Mouse (Mus musculus) midbrain, embryonic 16.5 days (tissue): ENCODE measurements at regions not wholly inside any gene's neighbourhood (a gene's known extent, or its start where the extent isn't known, plus 50 kb on each side); places are given as distances from the start of the nearest gene placed in this dataset.

Source experiments
- ATAC-seq: fragments of 200-750 bp; cut with Nextera tagmentation; 2 replicates; pipeline ENCODE4 v1.8.0; 2017; ENCODE audit warnings: moderate TSS enrichment
- H3K27ac ChIP-seq: fragments of 300-500 bp; sonication (generic); 2 replicates; pipeline ENCODE4 v1.5.1; 2014; ENCODE audit warnings: mild to moderate bottlenecking, low read length, mixed read lengths
- H3K27me3 ChIP-seq: fragments of 300-500 bp; sonication (generic); 2 replicates; pipeline ENCODE4 v1.6.1; 2014; ENCODE audit warnings: low read depth, low read length, mixed read lengths; ENCODE audit not compliant: control insufficient read depth, insufficient read depth
- H3K36me3 ChIP-seq: fragments of 300-500 bp; sonication (generic); 2 replicates; pipeline ENCODE4 v1.6.1; 2014; ENCODE audit warnings: mild to moderate bottlenecking, low read length, moderate library complexity, mixed read lengths; ENCODE audit not compliant: control insufficient read depth, insufficient read depth
- H3K4me1 ChIP-seq: fragments of 300-500 bp; sonication (generic); 2 replicates; pipeline ENCODE4 v1.6.1; 2014; ENCODE audit warnings: mild to moderate bottlenecking, low read length, mixed read lengths; ENCODE audit not compliant: control insufficient read depth, insufficient read depth
- H3K4me2 ChIP-seq: fragments of 300-500 bp; sonication (generic); 2 replicates; pipeline ENCODE4 v1.6.1; 2014; ENCODE audit warnings: mild to moderate bottlenecking, low read length, mixed read lengths
- H3K4me3 ChIP-seq: fragments of 300-500 bp; sonication (generic); 2 replicates; pipeline ENCODE4 v1.5.1; 2014; ENCODE audit warnings: low read depth, mild to moderate bottlenecking, low read length, moderate library complexity, mixed read lengths
- H3K9ac ChIP-seq: fragments of 300-500 bp; sonication (generic); 2 replicates; pipeline ENCODE4 v1.6.1; 2014; ENCODE audit warnings: low read depth, low read length, mixed read lengths
- H3K9me3 ChIP-seq: fragments of 300-500 bp; sonication (generic); replicated peaks from 2 replicates; pipeline ENCODE4 v1.6.1; 2014; ENCODE audit warnings: mild to moderate bottlenecking, low read length, mixed read lengths; ENCODE audit not compliant: control insufficient read depth, poor library complexity, severe bottlenecking
- WGBS: fragments of 180-500 bp; shearing (Covaris S2); extraction: QIAGEN DNeasy Blood & Tissue Kit; methylation state at CpG from one replicate; pipeline ENCODE4 v1.1.7; 2014; 5-methylcytosine and 5-hydroxymethylcytosine counted together

GRCm38 (mm10) chr13:101221331-101222043 is 388.3 kb upstream of the Slc30a5 start:
- Histone ChIP-seq H3K9me3 (no peaks in the 10 kb centered on the region), H3K27me3 (no peaks in the 10 kb centered on the region), H3K36me3 (no peaks in the 10 kb centered on the region), H3K4me2 (no peak overlapping the region), H3K9ac (no peak overlapping the region), H3K4me3 (no peak overlapping the region), H3K4me1 (no peaks in the 10 kb centered on the region), H3K27ac (no peak overlapping the region)
- no peak for ATAC-seq
- WGBS, result 60% methylated on average over 7 of the region's 7 CpGs

DNA sequence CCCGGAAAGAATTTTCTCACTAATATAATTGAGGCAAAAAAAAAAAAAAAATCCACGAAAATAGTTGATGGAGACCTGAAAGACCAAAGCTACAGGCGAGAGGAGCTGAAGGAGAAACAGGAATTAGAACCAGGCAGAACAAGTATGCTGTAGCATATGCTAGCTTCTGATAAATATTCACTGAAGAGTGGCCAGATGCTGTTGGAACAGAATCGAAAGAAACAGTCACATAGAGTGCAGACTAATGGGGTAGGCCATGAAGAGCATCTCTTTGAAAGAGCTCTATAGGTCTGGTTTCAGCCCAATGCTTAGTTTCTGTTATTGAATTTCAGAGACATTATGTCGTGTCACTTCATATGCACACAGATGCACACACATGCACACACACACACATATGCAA is 386.3 kb upstream of the Slc30a5 start:
- Histone ChIP-seq H3K4me1 (no peaks in the 10 kb centered on the region), H3K4me3 (no peak overlapping the region), H3K36me3 (no peaks in the 10 kb centered on the region), H3K9me3 (no peaks in the 10 kb centered on the region), H3K27ac (no peak overlapping the region), H3K27me3 (no peaks in the 10 kb centered on the region), H3K9ac (no peak overlapping the region), H3K4me2 (no peak overlapping the region)
- ATAC-seq, result no peak
- 87% methylated on average over 5 of the region's 5 CpGs for WGBS

DNA sequence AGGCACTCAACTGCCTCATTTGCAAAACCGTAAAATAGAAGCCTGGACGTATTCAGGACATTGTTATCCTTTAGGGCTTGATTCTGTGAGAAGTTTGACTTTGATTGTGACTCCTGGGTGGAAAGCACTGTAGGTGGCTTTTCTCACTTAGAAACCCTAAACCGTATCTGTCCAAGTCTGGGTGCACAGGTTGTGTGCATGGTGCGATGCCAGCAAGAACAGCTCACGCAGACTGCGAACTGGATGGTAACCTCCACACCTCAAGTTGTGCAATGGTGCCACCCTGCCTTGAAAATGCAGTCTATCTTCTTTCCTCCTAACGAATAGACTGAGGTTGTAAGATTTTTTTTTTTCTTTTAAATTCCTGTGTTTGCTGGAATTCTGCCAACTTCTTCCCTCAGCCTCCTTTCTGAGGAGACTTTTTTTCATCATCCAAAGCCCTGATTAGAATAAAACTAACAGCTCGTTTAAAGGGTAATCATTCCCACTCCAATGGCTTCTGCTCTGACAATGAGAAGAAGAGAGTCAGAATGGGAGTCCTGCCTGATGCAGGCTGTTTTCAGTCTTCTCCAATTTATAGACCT is 383.8 kb upstream of the Slc30a5 start:
- ATAC-seq, result no peak
- Histone ChIP-seq H3K4me3 (no peak overlapping the region), H3K4me1 (peaks cover 12% of the 10 kb centered on the region), H3K27me3 (no peaks in the 10 kb centered on the region), H3K9me3 (no peaks in the 10 kb centered on the region), H3K9ac (no peak overlapping the region), H3K36me3 (no peaks in the 10 kb centered on the region), H3K27ac (no peak overlapping the region), H3K4me2 (no peak overlapping the region)
- 68% methylated on average over 8 of the region's 8 CpGs for WGBS

DNA sequence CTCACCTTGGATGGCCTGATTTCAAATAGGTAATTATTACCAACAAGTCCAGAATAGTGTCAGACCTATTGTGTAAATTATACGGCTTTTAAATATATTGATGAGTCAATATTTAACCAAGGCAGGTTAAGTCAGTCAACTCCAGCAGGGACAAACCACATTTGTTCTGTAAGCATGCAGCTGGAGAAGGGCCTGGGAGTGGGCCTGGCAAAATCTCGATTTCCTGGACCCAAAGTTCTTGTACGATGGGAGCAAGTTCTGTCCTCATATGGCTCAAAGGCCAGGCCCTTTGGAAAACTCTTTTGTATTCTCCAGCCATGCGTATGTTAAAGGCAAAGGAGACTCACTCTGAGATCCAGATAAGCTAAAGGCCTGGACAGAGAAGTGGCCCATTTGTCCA is 383.2 kb upstream of the Slc30a5 start:
- Histone ChIP-seq H3K4me3 (no peak overlapping the region), H3K36me3 (no peaks in the 10 kb centered on the region), H3K27me3 (no peaks in the 10 kb centered on the region), H3K4me2 (no peak overlapping the region), H3K9me3 (no peaks in the 10 kb centered on the region), H3K4me1 (peaks cover 12% of the 10 kb centered on the region), H3K9ac (no peak overlapping the region), H3K27ac (no peak overlapping the region)
- 79% methylated on average over 4 of the region's 4 CpGs for WGBS
- no peak for ATAC-seq

DNA sequence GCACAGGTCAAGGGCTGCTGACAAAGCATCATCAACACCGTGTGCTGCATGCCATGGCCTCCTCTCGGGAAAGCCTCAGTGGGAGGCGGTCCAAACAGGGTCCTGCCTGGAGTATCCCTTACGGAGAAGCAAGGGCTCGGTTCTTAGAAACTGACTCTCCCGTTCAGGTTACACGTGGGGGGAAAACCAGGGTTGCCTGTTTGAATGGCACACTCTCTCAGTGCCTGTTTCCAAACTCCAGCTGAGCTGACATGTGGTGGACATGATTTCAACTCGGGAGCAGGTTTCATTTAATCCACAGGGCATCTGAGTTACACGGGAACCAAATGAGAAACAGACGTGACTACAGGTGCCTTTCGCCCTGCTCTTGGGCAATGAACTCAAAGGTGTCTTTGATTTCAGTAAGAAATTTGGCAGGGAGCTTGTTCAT is 382.6 kb upstream of the Slc30a5 start:
- H3K27ac ChIP-seq, result no peak overlapping the region
- no peak for ATAC-seq
- no peaks in the 10 kb centered on the region for H3K9me3 ChIP-seq
- H3K36me3 ChIP-seq, result no peaks in the 10 kb centered on the region
- H3K4me1 ChIP-seq, result peaks cover 12% of the 10 kb centered on the region
- no peak overlapping the region for H3K4me3 ChIP-seq
- H3K27me3 ChIP-seq, result no peaks in the 10 kb centered on the region
- 48% methylated on average over 11 of the region's 11 CpGs for WGBS
- no peak overlapping the region for H3K4me2 ChIP-seq
- H3K9ac ChIP-seq, result no peak overlapping the region

DNA sequence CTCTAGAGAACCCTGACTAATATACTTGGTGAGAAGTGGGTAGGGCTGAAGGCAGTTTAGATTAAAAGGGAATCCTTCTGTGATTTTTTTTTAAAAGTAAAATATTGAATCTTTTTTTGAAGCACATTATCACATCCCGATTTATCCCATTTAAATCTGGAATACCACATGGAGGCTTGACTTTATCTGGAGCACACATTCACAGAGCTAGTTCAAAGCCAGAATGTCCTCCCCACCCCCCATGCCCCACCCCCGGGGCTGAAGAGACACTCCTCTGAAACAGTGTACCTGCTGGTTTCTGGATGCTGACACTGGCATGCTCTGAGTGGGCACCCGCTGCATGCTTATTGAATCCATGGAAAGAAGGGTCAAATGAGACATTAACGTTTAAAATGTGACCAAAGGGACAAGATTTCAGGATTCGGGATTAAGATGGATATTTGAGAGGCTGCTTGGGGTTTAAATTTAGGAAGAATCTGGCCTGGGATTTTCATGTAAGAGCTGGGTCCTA is 382.0 kb upstream of the Slc30a5 start:
- Histone ChIP-seq H3K27ac (no peak overlapping the region), H3K27me3 (no peaks in the 10 kb centered on the region), H3K36me3 (no peaks in the 10 kb centered on the region), H3K9me3 (no peaks in the 10 kb centered on the region), H3K4me2 (no peak overlapping the region), H3K4me3 (no peak overlapping the region), H3K9ac (no peak overlapping the region), H3K4me1 (peaks cover 12% of the 10 kb centered on the region)
- 68% methylated on average over 5 of the region's 5 CpGs for WGBS
- ATAC-seq, result no peak

- no peak overlapping the region for H3K27ac ChIP-seq
- ATAC-seq, result no peak
These were observed 380.9 kb upstream of the Slc30a5 start for GRCm38 (mm10) chr13:101214094-101214493.

DNA sequence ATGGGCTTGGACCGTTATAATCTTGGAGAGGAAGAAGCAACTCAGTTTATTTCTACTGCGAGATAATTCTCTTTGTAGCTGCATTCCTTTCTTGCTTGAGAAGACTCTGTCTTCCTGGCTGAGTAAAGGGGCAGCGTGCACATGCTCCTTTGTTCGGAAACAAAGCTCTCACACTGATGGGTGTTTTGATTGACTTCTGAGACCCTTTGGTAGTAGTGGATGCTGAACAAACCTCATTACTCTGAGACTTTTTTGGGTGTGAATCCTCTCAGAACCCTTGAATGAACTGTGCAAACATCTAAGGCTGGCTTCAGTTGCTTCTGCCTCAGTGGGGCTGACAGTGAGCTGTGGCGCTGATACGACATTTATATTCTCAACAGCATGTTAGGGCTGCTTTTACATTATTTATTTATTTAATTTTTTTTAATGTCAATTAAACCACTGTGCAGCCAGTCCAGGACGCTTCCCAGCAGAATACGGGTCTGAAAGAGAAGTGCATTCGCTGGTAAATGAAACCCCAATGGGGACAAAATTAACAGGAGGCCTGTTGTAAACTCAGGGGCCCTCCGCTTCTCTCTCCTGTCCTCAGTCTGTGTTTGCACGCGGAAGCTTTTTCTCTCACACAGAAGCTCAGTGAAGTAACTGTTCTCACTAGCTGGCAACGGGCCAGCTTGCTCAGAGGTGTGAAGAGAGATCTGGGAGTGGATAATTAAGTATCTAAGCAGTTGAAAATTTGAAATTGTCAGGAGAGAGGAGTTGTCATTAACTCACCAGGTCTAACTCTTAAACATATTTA is 380.1 kb upstream of the Slc30a5 start:
- Histone ChIP-seq H3K9ac (no peak overlapping the region), H3K4me2 (no peak overlapping the region), H3K27ac (no peak overlapping the region), H3K36me3 (no peaks in the 10 kb centered on the region), H3K4me3 (no peak overlapping the region), H3K4me1 (peaks cover 12% of the 10 kb centered on the region), H3K9me3 (no peaks in the 10 kb centered on the region), H3K27me3 (no peaks in the 10 kb centered on the region)
- peak; percentile 64 for ATAC-seq
- 27% methylated on average over 13 of the region's 13 CpGs for WGBS

More at GRCm38 (mm10) chr13:101214094-101214493, 380.9 kb upstream of the Slc30a5 start:
- Histone ChIP-seq H3K4me3 (no peak overlapping the region), H3K27me3 (no peaks in the 10 kb centered on the region), H3K4me2 (no peak overlapping the region), H3K9ac (no peak overlapping the region), H3K4me1 (peaks cover 12% of the 10 kb centered on the region), H3K36me3 (no peaks in the 10 kb centered on the region), H3K9me3 (no peaks in the 10 kb centered on the region)
- 78% methylated on average over 2 of the region's 2 CpGs for WGBS
